Mouse (Mus musculus): ENCODE data around the gene Sdc4.

DNA sequence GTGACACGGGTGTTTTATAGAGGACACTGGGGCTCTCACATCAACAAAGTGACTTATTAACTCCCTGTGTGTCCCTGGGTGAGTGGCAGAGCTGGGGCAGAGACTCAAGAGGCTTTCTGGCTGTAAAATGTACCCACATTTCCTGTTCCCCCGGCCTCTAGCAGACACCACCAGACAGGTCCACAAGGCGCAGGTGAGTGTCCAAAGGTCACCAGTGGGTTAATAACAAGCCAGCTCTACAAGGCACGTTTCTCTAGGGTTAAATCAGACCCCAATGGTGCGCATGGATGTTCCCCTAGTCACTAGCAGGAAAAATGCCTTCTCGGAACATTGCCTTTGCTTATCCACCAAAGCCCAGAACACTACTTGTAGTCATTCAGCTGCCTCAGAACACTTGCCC, 6.0 kb downstream of the Sdc4 start:
- no peak for TF ChIP-seq FLI1 (IDR thresholded peaks at IDR 0.05; ENCODE audit: low read length)
- no peak for TF ChIP-seq GATA1 (IDR thresholded peaks at IDR 0.05; ENCODE audit: borderline replicate concordance, low read length)

All from megakaryocyte, embryonic 14.5 days (primary cell).